Mouse (Mus musculus) intestine, embryonic 16.5 days (tissue): ENCODE measurements around the gene Ccdc106. TPM values are rescaled to one million over a fixed set of nuclear protein-coding genes. Genes with fewer than 3 reads are reported as not detected.

ENCODE experiments used
- ATAC-seq: fragments of 200-750 bp; cut with Nextera tagmentation; 2 replicates; pipeline ENCODE4 v1.8.0; 2017; ENCODE audit warnings: moderate TSS enrichment, moderate library complexity
- H3K27ac ChIP-seq: fragments of 300-500 bp; sonication (generic); 2 replicates; pipeline ENCODE4 v1.5.1; 2014; ENCODE audit warnings: mild to moderate bottlenecking, low read length
- H3K27me3 ChIP-seq: fragments of 300-500 bp; sonication (generic); replicated peaks from 2 replicates; pipeline ENCODE4 v1.6.1; 2014; ENCODE audit warnings: low read length, control low read depth, mixed read lengths; ENCODE audit not compliant: control insufficient read depth, insufficient read depth
- H3K36me3 ChIP-seq: fragments of 300-500 bp; sonication (generic); 2 replicates; pipeline ENCODE4 v1.6.1; 2014; ENCODE audit warnings: low read length, control low read depth; ENCODE audit not compliant: control insufficient read depth, insufficient read depth
- H3K4me1 ChIP-seq: fragments of 300-500 bp; sonication (generic); 2 replicates; pipeline ENCODE4 v1.6.1; 2014; ENCODE audit warnings: low read length, control low read depth, mixed read lengths; ENCODE audit not compliant: control insufficient read depth, insufficient read depth
- H3K4me2 ChIP-seq: fragments of 300-500 bp; sonication (generic); 2 replicates; pipeline ENCODE4 v1.6.1; 2014; ENCODE audit warnings: low read depth, low read length, control low read depth
- H3K4me3 ChIP-seq: fragments of 300-500 bp; sonication (generic); 2 replicates; pipeline ENCODE4 v1.5.1; 2014; ENCODE audit warnings: mild to moderate bottlenecking, low read length
- H3K9ac ChIP-seq: fragments of 300-500 bp; sonication (generic); 2 replicates; pipeline ENCODE4 v1.6.1; 2014; ENCODE audit warnings: low read depth, low read length
- H3K9me3 ChIP-seq: fragments of 300-500 bp; sonication (generic); 2 replicates; pipeline ENCODE4 v1.6.1; 2016; ENCODE audit warnings: low read length, control low read depth; ENCODE audit not compliant: control insufficient read depth
- WGBS: fragments of 180-500 bp; shearing (Covaris S2); extraction: QIAGEN DNeasy Blood & Tissue Kit; methylation state at CpG from one replicate; pipeline ENCODE4 v1.1.7; 2014; 5-methylcytosine and 5-hydroxymethylcytosine counted together
- polyA plus RNA-seq: library from polyadenylated mRNA; unstranded; fragments of >200 nt; fragmentation: Nextera tagmentation; extraction: Ambion mirVana; gene quantifications from 2 replicates; pipeline ENCODE4 v1.2.1, GENCODE M21; 2015

The Ccdc106 gene
- polyA plus RNA-seq, 1 experiment from 2014 or later, result 13.7 TPM

- no peak for ATAC-seq
- Histone ChIP-seq H3K36me3 (peaks cover 24% of the 10 kb centered on the region), H3K4me2 (peak overlapping the region; percentile 50), H3K27ac (peak overlapping the region; percentile 98), H3K4me3 (peak overlapping the region; percentile 71), H3K9me3 (no peaks in the 10 kb centered on the region; the same call in 1 of the 2 replicates), H3K27me3 (no peaks in the 10 kb centered on the region), H3K4me1 (peaks cover 6% of the 10 kb centered on the region), H3K9ac (no peak overlapping the region)
- WGBS, result 84% methylated on average over 8 of the region's 8 CpGs
Measured at GRCm38 (mm10) chr7:5037467-5037866, 17.1 kb downstream of the Ccdc106 start.

- Histone ChIP-seq H3K36me3 (peaks cover 17% of the 10 kb centered on the region), H3K4me1 (peaks cover 6% of the 10 kb centered on the region), H3K4me3 (peak within 1 kb of the TSS; percentile 71), H3K4me2 (peak within 1 kb of the TSS; percentile 50), H3K27me3 (no peaks in the 10 kb centered on the region), H3K9ac (peak within 1 kb of the TSS; percentile 84), H3K27ac (peak within 1 kb of the TSS; percentile 98), H3K9me3 (no peaks in the 10 kb centered on the region; the same call in 1 of the 2 replicates)
- under 1% methylated on average over 48 of the region's 48 CpGs for WGBS
- ATAC-seq, result peak; percentile 99
Measured at GRCm38 (mm10) chr7:5038109-5038732, 17.9 kb downstream of the Ccdc106 start, which contains the start of gene Zfp784. Gene Zfp784 (minus strand): TSS chr7:5038446.

- peak overlapping the region; percentile 50 for H3K4me2 ChIP-seq
- H3K27ac ChIP-seq, result peak overlapping the region; percentile 98
- 24% methylated on average over 5 of the region's 5 CpGs for WGBS
- H3K27me3 ChIP-seq, result no peaks in the 10 kb centered on the region
- peak overlapping the region; percentile 84 for H3K9ac ChIP-seq
- no peak for ATAC-seq
- no peaks in the 10 kb centered on the region; the same call in 1 of the 2 replicates for H3K9me3 ChIP-seq
- H3K36me3 ChIP-seq, result peaks cover 17% of the 10 kb centered on the region
- peak overlapping the region; percentile 71 for H3K4me3 ChIP-seq
- H3K4me1 ChIP-seq, result peaks cover 6% of the 10 kb centered on the region
Measured at GRCm38 (mm10) chr7:5038940-5039339, 18.6 kb downstream of the Ccdc106 start.

- Histone ChIP-seq H3K9me3 (no peaks in the 10 kb centered on the region), H3K9ac (no peak overlapping the region), H3K4me3 (no peak overlapping the region), H3K27me3 (no peaks in the 10 kb centered on the region), H3K36me3 (no peaks in the 10 kb centered on the region), H3K27ac (no peak overlapping the region), H3K4me2 (no peak overlapping the region), H3K4me1 (no peaks in the 10 kb centered on the region)
- 79% methylated on average over 2 of the region's 2 CpGs for WGBS
- ATAC-seq, result no peak
Measured at GRCm38 (mm10) chr7:5044981-5045380, 24.6 kb downstream of the Ccdc106 start.

GRCm38 (mm10) chr7:5046112-5046511, 25.8 kb downstream of the Ccdc106 start:
- 82% methylated on average over 2 of the region's 2 CpGs for WGBS
- H3K9me3 ChIP-seq, result no peaks in the 10 kb centered on the region
- peaks cover 7% of the 10 kb centered on the region; the same call in 1 of the 2 replicates for H3K4me1 ChIP-seq
- H3K27me3 ChIP-seq, result 0 out of 2 replicates have a peak, but pooled peaks cover 3% of the 10 kb centered on the region
- no peak for ATAC-seq
- no peak overlapping the region for H3K27ac ChIP-seq
- no peak overlapping the region for H3K9ac ChIP-seq
- H3K4me2 ChIP-seq, result no peak overlapping the region
- no peak overlapping the region for H3K4me3 ChIP-seq
- no peaks in the 10 kb centered on the region for H3K36me3 ChIP-seq

GRCm38 (mm10) chr7:5047313-5047712, 27.0 kb downstream of the Ccdc106 start:
- WGBS, result 23% methylated on average over 2 of the region's 2 CpGs
- H3K4me3 ChIP-seq, result no peak overlapping the region
- H3K9me3 ChIP-seq, result no peaks in the 10 kb centered on the region
- no peak overlapping the region for H3K9ac ChIP-seq
- H3K4me2 ChIP-seq, result no peak overlapping the region
- H3K27ac ChIP-seq, result no peak overlapping the region
- no peaks in the 10 kb centered on the region for H3K36me3 ChIP-seq
- no peak for ATAC-seq
- H3K27me3 ChIP-seq, result peaks cover 8% of the 10 kb centered on the region; the same call in 1 of the 2 replicates
- H3K4me1 ChIP-seq, result peaks cover 10% of the 10 kb centered on the region

- WGBS, result 1% methylated on average over 65 of the region's 65 CpGs
- H3K4me1 ChIP-seq, result peaks cover 30% of the 10 kb centered on the region
- H3K4me3 ChIP-seq, result peak within 1 kb of the TSS; percentile 76
- peak within 1 kb of the TSS; percentile 50; the same call in 1 of the 2 replicates for H3K27ac ChIP-seq
- H3K27me3 ChIP-seq, result peaks cover 47% of the 10 kb centered on the region
- peak; percentile 84 for ATAC-seq
- peak within 1 kb of the TSS; percentile 90 for H3K9ac ChIP-seq
- H3K36me3 ChIP-seq, result no peaks in the 10 kb centered on the region
- H3K9me3 ChIP-seq, result no peaks in the 10 kb centered on the region
- peak within 1 kb of the TSS; percentile 87 for H3K4me2 ChIP-seq
Measured at GRCm38 (mm10) chr7:5051193-5052192, 31.1 kb downstream of the Ccdc106 start, which contains the start of gene Zfp580. Gene Zfp580 (plus strand): TSS chr7:5051538.

GRCm38 (mm10) chr7:5052438-5052837, 32.1 kb downstream of the Ccdc106 start:
- 3% methylated on average over 12 of the region's 12 CpGs for WGBS
- peak overlapping the region; percentile 76 for H3K4me3 ChIP-seq
- H3K4me2 ChIP-seq, result peak overlapping the region; percentile 87
- H3K27ac ChIP-seq, result no peak overlapping the region
- H3K9me3 ChIP-seq, result no peaks in the 10 kb centered on the region
- H3K36me3 ChIP-seq, result no peaks in the 10 kb centered on the region
- peaks cover 34% of the 10 kb centered on the region for H3K4me1 ChIP-seq
- ATAC-seq, result no peak
- peaks cover 57% of the 10 kb centered on the region for H3K27me3 ChIP-seq
- H3K9ac ChIP-seq, result peak overlapping the region; percentile 67

GRCm38 (mm10) chr7:5052931-5053343, 32.6 kb downstream of the Ccdc106 start:
- Histone ChIP-seq H3K9ac (peak overlapping the region; percentile 67), H3K27ac (no peak overlapping the region), H3K4me1 (peaks cover 38% of the 10 kb centered on the region), H3K36me3 (no peaks in the 10 kb centered on the region), H3K27me3 (peaks cover 61% of the 10 kb centered on the region), H3K4me3 (peak overlapping the region; percentile 76), H3K4me2 (peak overlapping the region; percentile 87), H3K9me3 (no peaks in the 10 kb centered on the region)
- ATAC-seq, result no peak
- WGBS, result 3% methylated on average over 45 of the region's 45 CpGs
